Mouse (Mus musculus) C2C12 (cell line): Measurements from ENCODE around the gene Pbx1.

Source experiments
- CTCF ChIP-seq: IDR thresholded peaks from one replicate; pipeline ENCODE4 v1.5.1; 2011; ENCODE audit not compliant: control insufficient read depth, insufficient read depth, insufficient read length
- MAX ChIP-seq: IDR thresholded peaks from one replicate; pipeline ENCODE4 v1.6.1; 2011; ENCODE audit warnings: mild to moderate bottlenecking, control low read depth
- MYOD1 ChIP-seq: IDR thresholded peaks from one replicate; pipeline ENCODE4 v1.6.1; 2011; ENCODE audit warnings: low read depth; ENCODE audit not compliant: control insufficient read depth, insufficient read length
- MYOG ChIP-seq: IDR thresholded peaks from one replicate; pipeline ENCODE4 v1.6.1; 2011; ENCODE audit not compliant: control insufficient read depth, insufficient read length; ENCODE audit errors: extremely low read depth
- USF1 ChIP-seq: IDR thresholded peaks from one replicate; pipeline ENCODE4 v1.6.1; 2011; ENCODE audit warnings: low read depth, mild to moderate bottlenecking, control low read depth, moderate library complexity

DNA sequence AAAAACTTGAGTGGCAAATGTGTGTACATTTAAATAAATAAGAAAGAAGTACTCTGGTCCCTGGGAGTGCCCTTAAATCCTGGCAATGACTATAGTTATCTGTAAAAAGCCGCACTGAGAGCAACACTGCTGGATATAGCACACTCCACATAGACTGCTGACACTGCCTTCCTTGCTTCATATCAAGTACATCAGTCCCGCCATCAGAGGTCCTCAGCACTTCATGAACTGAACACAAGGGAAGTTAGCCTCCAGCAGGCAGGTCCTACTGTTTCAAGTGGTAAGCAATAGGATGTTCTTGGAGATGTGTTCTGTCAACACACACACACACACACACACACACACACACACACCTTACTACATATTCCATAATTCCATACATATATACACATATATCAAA, 339.0 kb downstream of the Pbx1 start:
- TF ChIP-seq CTCF (no peak), USF1 (no peak), MAX (no peak), MYOD1 (no peak), MYOG (no peak)
